Mouse (Mus musculus) CD4-positive helper T cell, adult 2 months (primary cell): ENCODE results near the gene Rpl23.
"Not testable (repeated sequence)": the region's sequence is repeated elsewhere in the genome, so short reads cannot be mapped to it uniquely, and the experiment has no call there.

Source experiments
- DNase-seq: peaks from one replicate; pipeline ENCODE4 v3.0.0-alpha.2; 2012; ENCODE audit warnings: low read depth, missing footprints, low spot score

Gene Rpl23

DNA sequence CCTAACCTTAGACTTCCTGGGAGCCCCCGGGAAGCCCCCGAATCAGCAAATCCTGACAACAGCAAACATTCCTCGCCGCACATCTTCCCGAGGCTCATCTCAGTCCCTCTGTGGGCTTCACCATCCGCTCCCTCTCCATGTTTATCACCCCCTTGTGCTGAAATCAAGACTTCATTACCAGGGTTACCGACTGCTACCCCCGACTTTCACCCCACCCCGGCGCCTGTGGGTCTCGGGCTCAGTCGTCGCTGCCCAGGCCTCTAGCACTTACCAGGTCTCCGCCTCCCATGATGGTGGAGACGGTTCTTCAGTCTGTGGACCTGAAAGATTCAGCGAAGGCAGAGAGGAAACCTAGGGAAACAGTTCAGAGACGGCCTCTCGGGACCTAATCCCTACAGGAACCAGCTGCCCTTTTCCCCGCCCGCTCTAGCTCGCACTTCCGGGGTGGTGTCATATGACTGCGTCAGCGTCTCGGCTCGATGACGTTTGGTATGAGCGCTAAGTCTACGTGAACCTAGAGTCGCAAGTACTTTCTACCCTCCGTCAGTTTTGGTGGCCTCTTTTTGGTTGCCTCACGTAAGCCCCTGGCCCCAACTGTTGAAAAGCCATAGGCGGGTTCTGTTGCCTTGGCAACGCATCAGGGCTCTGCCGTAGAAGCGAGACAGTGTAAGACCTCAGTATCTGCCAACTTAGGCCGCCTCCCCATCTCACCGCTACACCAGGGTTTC, 15.9 kb downstream of the Rpl23 start, which contains the start of gene Cwc25:
TSS of gene Cwc25 (minus strand) at position 403 of the 728 bp plus-strand sequence.
- DNase-seq = peak; percentile 96

DNA sequence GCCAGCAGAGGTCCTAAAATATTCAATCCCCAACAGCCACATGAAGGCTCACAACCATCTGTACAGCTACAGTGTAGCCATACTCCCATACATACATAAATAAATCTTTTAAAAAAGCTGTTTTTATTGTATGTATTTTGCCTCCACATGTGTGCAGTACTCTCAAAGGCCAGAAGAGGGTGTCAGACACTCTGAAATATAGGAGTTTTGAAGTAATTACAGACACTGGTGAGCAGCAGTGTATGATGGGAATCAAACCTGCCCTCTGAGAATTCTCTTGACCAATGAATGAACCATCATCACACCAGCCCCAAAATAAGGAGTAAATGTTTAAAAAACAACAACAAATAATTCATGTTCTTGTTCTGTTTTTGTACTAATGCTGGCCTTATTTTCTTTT, 20.6 kb downstream of the Rpl23 start:
- no peak for DNase-seq

DNA sequence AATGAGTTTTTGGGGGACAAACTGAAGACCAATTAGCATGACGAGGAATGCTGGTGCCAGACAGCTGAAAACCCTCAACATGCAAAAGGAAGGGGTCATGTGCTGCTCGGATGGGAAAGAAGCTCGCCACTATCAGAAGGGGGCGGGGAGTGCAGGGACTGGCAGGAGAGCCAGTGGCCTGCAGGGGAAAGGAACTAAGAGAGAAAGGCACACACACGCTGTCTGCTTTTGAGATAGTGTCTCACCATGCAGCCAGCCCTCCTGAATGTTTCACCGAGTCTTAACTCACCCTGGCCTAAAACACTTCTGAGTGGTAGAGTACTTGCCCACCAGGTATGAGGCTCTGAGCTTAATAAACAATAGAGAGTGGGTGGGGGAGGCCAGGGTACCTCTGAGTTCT, 23.3 kb downstream of the Rpl23 start:
- no peak for DNase-seq

DNA sequence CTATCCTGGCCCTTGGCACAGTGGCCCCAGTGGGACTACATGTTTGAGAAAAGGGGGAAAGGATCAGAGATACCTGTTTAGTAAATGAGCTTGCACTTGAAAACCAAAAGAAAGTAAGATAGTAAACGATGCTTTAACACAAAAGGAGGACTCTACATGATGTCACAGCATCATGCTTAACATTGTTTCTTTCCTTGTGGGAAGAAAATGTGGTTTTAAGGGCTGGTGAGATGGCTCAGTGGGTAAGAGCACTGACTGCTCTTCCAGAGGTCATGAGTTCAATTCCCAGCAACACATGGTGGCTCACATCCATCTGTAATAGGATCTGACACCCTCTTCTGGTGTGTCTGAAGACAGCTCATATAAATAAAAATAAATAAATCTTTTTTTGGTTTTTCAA, 24.1 kb downstream of the Rpl23 start:
- no peak for DNase-seq

DNA sequence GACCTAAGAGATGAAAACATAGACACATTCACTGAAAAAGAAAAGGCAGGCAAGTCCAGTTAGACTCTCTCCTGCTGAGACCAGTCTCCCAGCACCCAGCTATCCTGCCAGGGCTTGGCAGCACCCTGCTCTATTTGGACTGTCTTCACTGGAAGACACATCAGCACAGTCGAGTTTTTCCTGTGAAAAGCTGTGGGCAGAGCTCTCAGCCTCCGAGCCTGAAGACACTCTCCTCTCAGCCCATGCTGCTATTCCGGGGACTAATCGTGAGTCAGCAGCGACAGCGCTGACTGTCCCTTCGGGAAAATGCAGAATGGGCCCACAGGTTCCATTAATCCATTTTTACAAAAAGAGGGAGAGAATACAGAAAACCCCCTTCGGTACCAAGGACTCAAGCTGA, 29.0 kb downstream of the Rpl23 start:
- no peak for DNase-seq

DNA sequence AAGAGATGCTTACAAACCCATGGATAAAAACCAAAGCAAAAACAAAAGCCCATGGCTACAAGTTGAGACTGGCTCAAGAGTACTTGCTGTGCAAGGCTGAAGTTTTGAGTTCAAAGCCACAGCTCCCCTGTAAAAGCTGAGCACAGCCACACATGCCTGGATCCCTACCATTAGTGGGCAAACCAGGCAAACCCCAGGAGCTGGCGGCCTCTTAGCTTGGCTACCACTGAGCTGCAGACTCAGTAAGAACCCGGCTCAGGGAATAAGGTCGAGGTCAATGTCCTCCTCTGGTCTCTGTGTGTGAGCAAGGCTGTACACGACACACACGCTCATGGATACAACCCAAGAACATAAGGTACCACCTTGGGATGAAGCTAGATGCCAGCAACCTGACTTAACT, 33.7 kb downstream of the Rpl23 start:
- DNase-seq = no peak

DNA sequence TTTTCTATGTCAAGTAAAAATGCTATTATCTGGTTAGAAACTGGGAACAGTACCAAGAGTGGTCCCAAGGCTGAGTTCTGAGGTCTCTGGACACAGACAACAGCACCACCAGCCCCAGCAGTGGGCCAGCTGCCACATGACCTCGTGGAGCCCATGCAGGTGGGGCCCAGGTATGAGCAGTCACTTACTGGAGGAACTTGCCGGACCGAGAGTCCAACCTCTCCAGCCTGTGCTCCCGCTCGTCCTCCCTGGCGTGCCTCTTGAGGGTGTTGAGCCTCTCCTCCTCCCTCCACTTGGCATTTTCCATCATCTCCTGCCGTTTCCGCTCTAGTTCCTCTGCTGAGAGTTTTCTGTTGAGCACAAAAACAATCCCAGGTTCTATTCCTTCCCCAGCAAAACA, 34.5 kb downstream of the Rpl23 start:
- no peak for DNase-seq

DNA sequence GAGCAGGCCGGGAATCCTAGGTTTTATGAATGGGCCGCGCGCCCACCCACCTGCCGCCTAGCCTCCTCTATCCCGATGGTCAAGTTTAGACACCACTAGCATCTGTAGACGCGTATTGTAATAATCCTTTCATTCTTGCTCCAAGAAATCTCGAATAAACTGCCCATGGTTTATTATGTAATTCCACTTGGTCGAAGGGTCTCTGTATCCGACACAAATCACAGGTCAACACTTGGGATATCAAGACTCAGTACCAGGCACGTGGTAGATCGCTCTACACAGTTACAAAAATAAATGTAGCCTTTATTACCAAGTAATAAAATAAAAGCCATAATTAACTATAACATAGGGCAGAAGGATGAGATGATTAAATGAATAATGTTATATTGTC, 36.9 kb downstream of the Rpl23 start:
- DNase-seq = no peak

DNA sequence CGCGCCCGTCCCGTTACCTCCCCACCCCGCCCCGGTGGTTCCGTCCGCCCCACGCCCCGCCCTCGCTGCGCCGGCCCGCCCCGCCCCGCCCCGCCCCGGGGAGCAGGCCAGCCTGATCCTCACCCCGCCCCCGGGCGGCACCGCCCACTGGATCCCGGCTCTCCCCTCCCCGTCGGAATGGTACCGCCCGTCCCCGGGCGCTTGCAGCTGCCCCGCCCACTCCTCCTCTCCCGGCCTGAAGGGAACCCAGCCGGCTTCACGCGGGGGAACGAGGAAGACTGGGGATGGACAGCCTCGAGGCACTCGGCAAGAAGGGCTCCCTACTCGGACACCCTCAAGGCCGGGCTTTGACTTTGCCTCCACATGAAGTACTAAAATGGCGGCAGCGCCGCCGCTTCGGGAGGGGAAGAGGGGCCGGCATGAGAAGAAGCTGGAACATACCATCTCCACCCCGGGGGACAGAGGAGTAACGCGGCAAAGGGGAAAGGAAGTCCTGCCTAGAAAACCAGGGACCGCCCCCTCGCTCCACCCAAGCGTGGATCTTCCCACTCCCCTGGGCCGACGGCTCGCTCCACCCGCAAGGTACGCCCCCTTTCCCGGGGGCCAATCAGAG, 37.4 kb downstream of the Rpl23 start:
- DNase-seq = peak; percentile 99

DNA sequence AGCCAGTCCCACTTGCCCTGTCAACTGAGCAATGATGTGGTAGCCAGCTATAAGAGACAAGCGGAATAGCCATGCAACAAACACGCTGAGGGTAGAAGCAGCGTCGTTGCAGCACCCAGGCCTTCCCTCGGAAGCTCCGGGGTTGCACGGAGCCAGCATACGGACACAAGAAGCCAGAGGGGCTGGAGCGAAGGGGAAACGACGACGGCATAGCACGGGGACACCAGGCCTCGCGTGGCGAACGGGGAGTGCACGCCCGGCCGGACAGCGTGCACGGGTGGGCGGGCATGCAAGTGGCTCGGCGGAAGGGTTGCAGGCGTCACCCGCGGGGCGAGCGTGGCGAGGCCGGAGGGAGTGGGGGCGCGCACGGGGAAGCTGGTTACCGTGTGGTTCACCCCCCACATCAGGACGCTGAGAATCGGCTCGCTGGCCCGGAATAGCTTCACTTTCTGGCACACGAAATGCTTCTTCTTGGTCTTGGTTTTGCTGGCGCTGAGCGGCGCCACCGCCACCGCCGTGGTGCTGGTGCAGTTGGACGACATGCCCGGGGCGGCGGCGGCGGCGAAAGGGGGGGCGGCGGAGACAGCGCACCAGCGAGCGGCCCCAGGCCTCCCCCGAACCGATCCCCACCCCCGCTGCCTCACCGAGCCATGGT, 38.0 kb downstream of the Rpl23 start, which contains the start of gene Pip4k2b:
TSS of gene Pip4k2b (minus strand) at position 642 of the 655 bp plus-strand sequence.
- DNase-seq = no peak

DNA sequence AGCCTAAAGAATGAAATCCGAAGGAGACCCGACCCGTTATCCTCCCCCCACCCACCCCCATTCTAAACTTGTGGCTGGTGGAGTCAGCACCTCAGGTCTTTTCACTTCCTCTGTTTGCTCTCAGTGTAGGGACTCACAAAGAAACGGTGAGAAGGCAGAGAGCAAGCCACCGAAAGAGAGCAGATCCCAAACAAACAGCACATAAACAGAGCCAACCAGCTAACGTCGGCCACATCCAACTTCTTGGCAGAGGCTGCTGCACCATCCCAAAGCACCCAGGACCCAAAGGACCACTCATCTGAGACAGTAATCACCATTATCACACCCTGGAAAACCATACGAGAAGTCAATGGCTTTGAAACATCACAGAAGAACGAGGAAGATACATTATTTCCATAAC, 38.8 kb downstream of the Rpl23 start:
- DNase-seq = no peak

DNA sequence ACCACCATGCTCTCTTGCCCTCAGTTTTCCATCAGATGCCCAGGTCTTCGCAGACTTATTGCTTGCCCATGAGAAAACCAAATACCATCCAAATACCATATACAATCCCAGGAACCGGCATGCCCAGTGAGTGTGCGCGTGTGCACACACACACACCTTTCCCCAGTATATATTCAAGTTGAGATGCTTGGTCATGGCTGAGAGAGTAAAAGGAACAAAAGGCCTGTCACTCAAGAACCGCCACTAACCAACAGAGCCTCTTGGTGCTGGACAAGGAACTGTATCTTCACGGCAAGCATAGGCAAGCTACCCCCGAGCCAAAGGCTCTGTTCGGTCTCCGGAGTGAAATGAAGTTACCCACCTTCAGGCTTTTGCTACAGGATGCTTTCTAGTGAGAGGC, 39.6 kb downstream of the Rpl23 start:
- DNase-seq = no peak

DNA sequence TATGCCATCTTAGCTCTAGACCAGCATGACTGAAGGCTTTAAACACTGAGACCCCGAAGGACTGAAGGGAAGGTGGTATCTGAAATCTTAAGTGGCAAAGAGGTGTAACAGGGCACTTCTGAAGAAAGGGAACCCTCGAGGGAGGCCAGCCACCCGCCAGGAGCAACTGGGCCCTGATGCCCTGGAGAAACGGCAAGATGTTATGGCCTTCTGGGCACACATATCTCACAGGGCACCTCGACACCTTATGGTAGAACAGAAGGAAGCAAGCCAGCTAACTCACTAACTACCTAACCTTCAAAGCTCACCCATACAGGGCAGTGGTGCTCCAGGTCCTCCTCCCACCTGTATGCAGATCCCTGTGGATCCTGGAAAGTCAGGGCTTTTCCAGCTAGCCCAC, 40.1 kb downstream of the Rpl23 start:
- DNase-seq = no peak

DNA sequence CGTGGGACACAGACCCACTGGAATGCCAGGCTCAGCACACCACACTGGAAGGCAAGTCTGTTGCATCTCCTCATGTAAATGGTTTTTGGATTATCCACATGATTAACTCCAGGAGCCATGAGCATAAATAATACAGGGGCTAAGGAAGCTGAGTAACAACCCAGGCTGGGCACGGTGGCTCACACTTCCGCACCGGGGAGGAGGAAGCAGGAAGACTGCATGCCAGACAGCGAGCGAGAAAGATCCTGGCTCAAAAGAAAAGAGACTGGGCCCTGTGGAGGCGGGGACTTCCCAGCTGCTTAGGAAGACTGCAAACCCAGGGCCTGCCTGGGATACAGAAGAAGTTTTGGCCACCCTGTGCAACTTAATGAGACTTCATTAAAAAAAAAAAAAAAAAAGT, 42.0 kb downstream of the Rpl23 start:
- peak; percentile 42 for DNase-seq

DNA sequence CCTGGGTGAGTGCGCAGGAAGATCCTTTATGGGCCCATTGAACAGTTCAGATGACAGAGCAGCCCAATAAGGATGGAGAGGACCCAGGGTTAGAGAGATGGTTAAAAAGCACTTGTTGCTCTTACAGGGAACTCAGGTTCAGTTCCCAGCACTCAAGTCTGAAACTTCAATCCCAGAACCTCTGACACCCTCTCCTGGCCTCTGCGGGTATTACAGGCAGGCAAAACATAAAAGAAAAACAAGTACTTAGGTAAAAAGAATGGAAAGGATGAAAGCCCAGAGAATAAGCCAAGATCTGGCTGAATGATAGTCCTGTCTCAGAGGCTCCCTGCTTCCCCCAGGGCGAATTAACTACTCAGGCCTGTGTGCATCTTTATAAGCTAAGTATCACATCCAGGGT, 43.1 kb downstream of the Rpl23 start:
- DNase-seq = peak; percentile 31

DNA sequence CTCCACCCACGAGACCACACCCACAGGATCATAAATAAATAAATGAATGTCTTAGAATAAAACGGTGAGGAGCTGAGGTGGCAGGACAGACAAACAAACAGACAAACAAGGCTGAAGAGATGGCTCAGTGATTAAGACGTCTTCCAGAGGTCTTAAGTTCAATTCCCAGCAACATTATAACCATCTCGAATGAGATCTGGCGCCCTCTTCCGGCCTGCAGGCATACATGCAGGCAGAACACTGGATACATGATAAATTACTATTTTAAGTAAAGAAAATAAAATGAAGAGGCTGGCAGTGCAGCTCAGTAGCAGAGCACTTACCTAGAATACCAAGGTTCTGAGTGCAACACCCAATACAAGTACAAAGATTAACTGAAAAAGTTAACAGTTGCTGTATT, 43.5 kb downstream of the Rpl23 start:
- peak; percentile 49 for DNase-seq

DNA sequence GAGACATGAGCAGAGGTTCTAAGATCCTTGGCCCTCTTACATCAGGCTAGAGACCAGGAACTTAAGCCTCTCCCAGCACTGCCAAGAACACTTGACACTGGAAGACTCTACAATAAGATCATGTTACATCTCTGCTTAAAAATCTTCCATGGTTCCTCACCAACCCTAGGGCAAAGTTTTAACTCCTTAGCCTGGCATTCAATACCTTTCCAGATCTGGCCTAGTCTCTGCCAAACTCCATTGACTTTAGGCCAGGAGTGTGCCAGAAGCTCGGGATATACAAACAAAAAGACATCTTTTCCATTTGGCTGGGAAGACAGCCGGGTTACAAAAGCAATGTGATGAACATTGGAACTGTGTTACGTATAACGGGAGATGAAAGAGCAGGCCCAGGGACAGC, 44.6 kb downstream of the Rpl23 start:
- DNase-seq = no peak

DNA sequence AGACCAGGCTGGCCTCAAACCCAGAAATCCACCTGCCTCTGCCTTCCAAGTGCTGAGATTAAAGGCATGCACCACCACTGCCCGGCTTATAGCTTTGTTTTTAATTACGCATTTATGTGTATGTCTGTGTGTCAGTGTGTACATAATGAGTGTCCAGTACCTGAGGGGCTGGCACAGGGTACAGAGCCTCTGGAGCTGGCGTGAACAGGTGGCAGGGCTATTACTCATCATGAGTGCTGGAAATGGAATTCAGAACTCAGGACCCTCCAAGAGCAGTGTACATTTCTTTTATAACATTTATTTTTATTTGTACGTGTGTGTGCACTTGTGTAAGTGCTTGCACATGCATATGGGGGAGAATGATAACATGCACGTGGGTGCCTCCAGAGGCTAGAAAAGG, 45.6 kb downstream of the Rpl23 start:
- DNase-seq = no peak

DNA sequence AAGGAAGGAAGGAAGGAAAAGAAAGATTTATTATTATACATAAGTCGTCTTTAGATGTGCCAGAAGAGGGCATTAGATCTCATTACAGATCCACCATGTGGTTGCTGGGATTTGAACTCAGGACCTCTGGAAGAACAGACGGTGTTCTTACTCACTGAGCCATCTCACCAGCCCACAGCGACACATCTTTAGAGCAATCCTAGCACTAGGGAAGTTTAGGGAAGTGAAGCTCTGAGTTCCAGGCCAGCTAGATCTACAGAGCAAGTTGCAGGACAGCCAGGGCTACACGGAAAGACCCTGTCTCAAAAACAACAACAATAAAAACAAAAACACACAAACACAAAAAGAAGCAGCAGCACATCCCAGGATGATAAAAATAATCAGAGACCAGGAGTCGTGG, 47.4 kb downstream of the Rpl23 start:
- DNase-seq = not testable (repeated sequence)

DNA sequence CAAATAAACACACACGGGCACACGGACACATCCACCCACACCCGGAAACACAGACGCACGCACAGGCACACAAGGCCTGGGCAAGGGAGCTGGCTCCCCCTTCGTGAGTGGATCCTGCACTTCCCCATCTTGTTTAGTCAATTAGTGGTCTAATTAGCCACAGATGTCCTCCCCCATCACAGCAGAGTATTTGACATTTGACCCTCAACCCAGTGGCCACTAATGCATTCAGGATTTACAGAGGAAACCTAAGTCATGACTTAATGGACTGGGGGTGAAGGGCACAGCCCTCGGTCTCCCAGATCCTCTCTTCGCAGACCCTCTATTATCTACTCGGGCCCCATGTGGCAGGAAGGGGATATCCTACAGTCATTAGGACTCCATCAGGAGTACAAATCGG, 48.5 kb downstream of the Rpl23 start:
- DNase-seq = no peak

DNA sequence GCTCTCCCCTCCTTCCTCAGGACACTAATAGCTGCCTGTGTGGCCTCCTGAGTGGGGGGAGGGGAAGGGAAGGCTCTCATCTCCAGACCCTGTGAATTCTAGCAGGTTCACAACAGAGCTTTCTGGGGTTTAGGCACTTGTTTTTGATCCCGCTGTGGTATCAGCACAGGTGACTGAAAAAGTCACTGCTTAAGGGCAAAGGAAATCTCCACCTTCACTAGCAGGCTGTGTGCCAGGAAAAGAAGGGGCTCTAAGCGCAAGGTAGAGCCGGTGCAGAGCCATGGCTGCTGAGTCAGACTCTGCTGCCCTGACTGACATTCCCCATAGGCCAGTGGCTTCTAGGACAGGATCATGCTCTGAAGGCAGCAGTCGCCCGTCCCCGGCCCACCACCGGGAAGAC, 53.5 kb downstream of the Rpl23 start:
- no peak for DNase-seq

DNA sequence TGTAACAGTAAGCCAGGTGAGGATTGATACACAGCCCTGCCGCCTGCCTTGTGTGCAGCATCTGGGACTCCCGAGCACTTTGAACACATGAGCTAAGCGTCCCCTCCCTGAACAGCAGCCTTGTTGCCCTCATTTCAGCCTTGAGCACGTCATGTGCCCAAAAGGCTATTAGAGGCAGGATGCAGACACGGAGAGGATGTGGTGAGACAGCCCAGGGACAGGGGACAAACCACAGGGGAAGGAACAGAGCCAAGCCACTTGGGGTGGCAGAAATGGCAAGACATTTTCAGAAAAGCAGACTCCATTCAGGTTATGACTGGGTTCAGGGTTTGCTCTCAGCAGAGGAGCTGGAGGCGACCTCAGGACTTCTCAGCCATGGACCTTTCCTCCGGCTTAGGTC, 53.9 kb downstream of the Rpl23 start:
- peak; percentile 86 for DNase-seq
